Mouse (Mus musculus): Measurements from ENCODE around the gene Slc25a11. TPM values are rescaled to one million over a fixed set of nuclear protein-coding genes. Genes with fewer than 3 reads are reported as not detected.

The Slc25a11 gene
- total RNA-seq, 2 experiments from 2014 or later, result 113 to 125 TPM

DNA sequence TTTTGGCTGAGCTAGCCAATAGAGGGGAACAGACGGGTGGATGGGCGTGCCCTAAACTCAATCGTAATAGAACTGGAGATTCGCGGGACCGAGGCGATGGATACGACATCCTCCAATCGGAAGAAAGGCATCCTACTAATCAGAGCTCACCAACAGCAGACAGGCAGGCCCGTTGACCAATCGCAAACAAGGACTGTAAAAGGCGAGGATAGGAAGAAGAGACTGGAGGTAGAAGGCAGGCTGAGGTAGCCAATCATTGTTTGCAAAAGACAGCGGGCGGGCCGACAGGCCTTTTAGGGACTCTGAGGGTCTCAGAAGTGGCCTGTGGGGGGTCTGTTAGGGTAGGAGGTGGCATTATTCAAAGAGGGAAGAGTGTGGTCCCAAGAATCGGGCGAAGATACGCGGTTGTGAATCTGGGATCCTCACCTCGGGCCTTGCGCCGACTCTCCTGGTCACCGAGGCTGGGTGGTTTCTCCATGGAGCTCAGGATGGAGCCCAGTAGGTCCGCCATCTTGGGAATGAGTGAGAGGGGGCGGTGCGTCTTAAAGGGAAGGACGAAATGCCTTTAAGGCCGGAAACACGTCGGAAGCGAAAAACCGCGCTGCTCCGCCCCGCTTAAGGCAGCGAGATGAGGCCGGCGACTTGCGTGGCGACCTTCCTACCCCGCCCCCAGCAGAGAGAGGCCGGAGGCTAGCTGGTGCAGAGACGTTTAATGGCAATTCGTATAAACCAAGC is 21.7 kb upstream of the Slc25a11 start, which contains the start of gene Spag7:
Gene Spag7, minus strand, starts transcription at position 646 of the 735 bp plus-strand sequence.
- peak; percentile 96 to 98 for DNase-seq (ENCODE audit: low spot score in 2 of 2)
- intact Hi-C loops (cut with DNase I), result loop anchor here (1.0 to 2.0 kb wide), 2 partner anchors 14 to 18 kb away; partner anchors contain the start of gene Pfn1

DNA sequence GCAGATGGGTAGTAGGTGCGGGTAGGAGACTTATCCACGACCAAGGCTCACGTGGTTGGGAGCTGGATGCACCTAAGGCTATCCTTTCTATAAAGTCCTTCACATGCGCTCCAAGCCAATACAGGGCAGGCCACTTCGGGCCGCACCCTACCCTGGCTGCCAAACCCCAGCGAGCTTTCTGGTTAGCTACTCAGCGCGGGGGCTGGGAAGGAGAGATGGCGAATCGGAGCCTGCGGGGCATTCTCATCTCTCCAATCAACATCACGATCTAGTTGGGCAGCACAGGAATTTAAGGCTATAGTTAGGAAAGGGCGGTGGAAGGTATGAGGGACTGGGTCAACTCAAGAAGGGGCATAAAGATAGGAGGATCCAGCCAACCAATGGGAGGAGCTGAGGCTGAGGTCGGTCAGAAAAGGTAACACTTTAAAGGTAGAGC is 21.1 kb upstream of the Slc25a11 start:
- peak in 1 of 2 experiments; percentile 85 for DNase-seq (ENCODE audit: low spot score in 2 of 2)
- intact Hi-C loops (cut with DNase I), result loop anchor here (2.0 kb wide), 1 partner anchor 14 kb away; the partner anchor contains the start of gene Pfn1

DNA sequence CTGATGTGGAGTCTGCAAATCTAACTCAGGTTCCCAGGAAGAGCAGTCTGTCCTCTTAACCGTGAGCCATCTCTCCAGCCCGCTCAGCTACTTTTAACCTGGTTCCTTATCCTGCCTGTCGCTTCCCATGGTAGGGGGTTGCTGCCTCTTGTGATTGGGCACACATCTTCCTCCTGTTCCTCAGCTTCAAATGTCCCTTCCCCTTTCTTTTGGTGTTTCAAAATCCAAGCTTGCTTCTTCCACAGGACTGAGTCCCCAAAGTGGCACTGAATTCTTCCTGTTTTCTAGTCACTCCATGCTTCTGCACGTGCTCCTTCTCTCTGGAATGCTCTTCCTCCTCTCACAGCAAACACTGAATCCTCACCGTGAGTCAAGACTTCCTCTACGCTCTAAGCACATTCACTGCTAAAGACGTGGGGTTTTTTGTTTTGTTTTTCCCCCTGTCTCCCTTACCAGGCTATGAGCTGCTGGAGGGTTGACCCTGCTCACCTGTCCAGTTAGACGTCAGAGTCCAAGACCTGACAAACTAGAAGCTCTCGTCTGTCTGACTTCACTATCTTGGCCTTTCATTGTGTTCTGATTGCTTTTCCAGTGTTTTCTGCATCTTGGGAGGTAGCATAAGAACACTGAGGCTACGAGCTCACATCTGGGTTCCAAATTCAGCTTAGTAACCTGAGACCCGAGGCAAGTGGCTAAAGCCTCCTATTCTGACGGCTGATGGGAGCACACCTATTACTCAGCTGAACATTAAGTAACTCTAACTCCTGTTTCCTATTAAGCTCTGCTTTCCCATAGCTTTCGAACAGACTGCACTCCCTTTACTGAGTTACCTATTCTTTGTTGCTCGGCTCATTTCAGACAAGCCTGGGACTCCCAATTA is 20.2 kb upstream of the Slc25a11 start:
- no peak for DNase-seq (ENCODE audit: low spot score in 2 of 2)
- intact Hi-C loops (cut with DNase I), result loop anchor here (2.0 kb wide), 1 partner anchor 13 kb away; the partner anchor contains the start of gene Pfn1

DNA sequence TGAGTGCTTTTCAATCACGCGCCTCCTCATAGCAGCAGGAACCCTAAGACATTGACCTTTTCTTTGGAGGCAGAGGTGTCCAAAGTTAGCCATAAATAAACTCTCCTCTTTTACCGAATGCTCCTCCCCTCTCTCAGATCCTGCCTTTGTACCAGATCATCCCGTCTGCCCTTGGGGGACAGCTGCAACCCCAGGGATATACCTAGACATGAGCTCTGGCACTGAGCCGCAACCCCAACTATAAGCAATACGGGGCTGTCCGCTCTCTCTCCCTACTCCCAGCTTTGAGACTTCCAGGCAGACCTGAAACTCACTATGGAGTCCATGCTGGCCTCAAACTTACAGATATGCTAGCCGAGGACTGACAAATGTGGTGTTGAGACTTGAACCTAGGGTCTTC is 19.4 kb upstream of the Slc25a11 start:
- intact Hi-C loops (cut with DNase I), result no loop called here
- no peak for DNase-seq (ENCODE audit: low spot score in 2 of 2)

DNA sequence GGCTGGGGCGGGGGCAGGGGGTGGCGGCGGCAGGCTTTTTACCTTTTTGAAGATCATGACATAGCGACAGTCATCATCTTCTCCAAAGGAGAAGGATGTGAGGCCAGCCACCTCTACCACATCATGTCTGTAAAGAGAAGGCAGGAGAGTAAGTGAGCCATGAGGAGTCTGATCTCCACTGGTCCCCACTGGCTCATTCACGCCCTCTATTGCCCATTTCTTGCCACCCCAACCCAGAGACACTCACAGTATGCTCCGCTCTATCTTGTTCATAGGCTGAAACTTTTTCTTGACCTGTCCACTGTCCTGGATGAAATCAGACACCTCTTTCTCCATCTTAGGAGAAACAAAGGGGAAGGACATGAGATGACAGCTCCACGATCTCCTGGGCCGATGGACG is 17.5 kb upstream of the Slc25a11 start:
- DNase-seq (ENCODE audit: low spot score in 2 of 2), result no peak
- intact Hi-C loops (cut with DNase I), result no loop called here

DNA sequence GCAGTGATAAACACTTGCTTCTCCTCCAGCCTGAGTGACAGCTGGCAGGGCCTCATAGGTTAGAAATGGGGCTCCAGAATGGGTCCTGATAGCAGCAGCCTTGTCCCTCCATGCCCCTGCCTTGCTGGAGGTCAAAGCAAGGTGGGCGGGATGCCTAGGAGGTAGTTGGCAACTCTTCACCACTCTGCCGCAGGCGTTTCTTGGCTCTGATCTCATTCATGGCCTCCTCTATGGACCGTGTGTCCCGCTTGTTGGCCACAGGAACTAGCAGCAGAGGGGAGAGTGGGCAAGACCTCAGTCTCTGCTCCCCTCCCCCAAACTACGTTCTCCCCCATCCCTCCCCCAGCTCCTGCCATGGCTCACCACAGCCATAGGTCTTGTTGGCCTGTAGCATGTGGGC is 16.7 kb upstream of the Slc25a11 start:
- no peak for DNase-seq (ENCODE audit: low spot score in 2 of 2)
- intact Hi-C loops (cut with DNase I), result no loop called here

DNA sequence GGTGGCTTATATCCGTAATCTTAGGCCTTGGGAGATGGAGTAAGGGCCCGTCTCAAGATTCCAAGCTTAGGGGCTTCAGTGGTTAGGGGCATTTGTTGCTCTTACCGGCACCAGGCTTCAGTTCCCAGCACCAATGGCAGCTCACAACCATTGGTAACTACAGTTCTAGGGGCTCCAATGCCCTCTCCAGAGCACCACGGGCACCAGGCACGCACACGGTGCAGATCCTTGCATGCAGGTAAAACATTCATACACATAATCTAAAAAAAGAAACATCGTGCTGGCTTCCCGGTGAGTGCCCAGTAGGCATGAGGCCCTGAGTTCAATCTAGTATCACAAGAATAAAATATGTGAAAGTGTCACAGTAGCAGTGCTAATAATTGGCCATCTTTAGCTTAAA is 15.8 kb upstream of the Slc25a11 start:
- intact Hi-C loops (cut with DNase I), result no loop called here

DNA sequence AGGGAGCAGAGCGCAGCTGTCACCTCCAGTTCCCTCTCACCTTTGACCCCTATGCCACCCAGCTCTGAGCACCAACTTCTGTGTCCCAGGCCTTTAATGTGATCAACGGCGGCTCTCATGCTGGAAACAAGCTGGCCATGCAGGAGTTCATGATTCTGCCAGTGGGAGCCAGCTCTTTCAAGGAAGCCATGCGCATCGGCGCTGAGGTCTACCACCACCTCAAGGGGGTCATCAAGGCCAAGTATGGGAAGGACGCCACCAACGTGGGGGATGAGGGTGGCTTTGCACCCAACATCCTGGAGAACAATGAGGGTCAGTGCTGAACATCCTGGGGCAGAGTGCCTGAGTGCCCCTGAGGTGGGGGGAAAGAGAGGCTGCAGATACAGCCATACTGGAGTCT is 13.3 kb upstream of the Slc25a11 start:
- DNase-seq (ENCODE audit: low spot score in 2 of 2), result no peak
- intact Hi-C loops (cut with DNase I), result no loop called here

More for the DNA sequence above, 15.8 kb upstream of the Slc25a11 start:
- DNase-seq (ENCODE audit: low spot score in 2 of 2), result no peak

DNA sequence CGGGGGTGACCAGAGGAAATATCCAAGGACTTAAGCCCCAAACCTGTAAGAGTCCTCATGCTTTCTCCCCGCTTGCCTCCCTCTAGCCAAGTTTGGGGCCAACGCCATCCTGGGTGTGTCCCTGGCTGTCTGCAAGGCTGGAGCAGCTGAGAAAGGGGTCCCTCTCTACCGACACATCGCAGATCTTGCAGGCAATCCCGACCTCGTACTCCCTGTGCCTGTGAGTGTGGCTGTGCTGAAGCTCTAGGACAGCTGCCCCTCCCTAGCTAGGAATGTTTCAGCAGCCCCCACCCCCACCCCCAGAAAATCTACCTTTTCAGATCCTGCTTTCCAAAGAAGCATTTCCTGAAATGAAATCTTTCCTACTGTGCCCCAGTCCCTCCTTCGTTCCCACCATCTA is 11.7 kb upstream of the Slc25a11 start:
- intact Hi-C loops (cut with DNase I), result no loop called here
- no peak for DNase-seq (ENCODE audit: low spot score in 2 of 2)

DNA sequence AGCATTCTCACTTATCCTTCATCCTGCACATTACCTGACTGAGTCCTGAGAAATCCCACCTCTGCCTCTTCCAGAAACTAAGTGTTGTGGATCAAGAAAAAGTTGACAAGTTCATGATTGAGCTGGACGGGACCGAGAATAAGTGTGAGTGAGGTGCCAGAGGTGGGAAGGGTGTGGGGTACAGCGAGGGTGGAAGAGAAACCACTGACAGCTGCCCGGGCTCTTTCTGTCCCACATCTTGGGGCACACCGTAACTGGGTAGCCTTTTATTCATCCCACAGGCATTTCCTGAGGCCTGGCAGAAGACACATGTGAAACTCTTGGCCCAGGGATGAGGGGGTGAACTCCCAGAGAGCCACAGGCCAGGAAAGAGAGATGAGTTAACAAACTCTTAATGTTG is 11.2 kb upstream of the Slc25a11 start:
- DNase-seq (ENCODE audit: low spot score in 2 of 2), result no peak
- intact Hi-C loops (cut with DNase I), result no loop called here

DNA sequence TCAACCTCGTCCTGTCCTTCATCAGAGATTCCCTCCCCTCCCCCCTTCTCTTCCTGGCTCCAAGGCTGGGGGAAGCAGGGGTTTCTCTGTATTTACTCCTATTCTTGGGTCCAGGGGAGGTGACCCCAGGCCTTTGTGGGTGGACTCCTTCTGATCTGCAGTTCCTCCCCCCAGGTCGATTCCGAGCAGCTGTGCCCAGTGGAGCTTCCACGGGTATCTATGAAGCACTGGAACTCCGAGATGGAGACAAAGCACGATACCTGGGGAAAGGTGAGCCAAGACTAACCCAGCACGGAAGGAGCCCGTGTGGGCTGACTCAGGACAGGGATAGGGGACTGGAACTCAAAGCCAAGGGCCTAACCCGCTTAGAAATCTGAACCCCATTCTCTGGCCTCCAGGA is 10.7 kb upstream of the Slc25a11 start:
- intact Hi-C loops (cut with DNase I), result no loop called here

DNA sequence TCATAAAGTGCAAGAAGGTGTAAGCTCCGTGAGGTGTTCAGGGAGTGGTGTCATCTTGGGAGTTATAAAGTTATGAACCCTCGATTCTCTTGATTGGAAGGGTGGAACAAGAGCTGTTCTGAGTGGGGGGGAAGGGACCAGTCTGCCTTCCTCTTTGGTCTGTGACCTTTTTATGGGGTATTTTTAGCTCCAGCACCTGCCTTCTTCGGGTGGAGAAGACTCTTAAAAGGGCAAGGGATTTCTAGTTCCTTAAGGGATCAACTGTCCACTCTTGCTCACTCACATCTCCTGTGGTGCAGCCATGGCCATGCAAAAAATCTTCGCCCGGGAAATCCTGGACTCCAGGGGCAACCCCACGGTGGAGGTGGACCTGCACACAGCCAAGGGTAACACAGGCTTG is 10.3 kb upstream of the Slc25a11 start:
- no peak for DNase-seq (ENCODE audit: low spot score in 2 of 2)
- intact Hi-C loops (cut with DNase I), result no loop called here

More for the DNA sequence above, 10.7 kb upstream of the Slc25a11 start:
- DNase-seq (ENCODE audit: low spot score in 2 of 2), result no peak

DNA sequence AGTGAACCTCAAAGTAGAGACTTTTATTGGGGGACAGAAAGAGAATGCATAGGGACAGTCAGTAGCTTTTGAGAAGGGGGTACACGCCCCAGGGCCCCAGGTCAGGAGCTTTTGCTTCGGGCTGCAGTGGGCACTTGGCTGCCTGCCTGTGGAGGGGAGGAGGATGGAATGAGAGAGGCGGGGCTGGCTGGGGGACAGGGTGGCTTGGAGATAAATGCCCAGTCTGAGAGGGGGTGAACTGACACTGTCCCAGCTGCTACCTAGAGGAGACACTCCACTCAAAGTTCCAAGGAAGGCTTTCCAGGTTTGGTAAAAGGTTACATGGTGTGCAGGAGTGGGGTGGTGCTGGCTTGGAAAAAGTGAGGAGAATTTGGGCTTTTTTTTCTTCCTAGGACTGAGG is 9.7 kb upstream of the Slc25a11 start, which contains the start of gene Eno3:
Gene Eno3, plus strand, starts transcription at position 239 of the 400 bp plus-strand sequence.
- DNase-seq (ENCODE audit: low spot score in 2 of 2), result no peak

DNA sequence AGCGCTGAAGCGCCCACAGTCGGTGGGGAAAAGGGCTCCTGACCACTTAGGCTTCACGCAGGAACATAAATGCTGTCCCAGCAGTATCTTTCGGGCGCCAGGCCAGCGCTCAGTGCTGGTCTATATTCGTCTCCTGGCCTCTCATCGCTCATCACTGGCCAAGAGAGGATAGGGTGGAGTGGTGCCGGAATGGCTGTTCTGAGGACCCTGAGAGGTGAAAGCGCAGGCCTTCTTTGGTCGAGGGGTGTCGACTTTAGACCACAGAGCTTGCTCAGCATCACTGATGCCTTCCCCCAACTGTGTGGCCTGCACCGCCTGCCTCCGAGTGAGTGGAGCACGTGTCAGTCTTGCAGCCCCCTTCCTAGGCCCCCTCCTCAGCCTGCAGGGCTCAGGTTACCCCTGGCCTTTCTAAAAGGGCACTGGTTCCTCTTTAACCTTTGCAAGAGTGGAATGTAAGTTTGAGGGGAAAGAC is 9.2 kb upstream of the Slc25a11 start:
- no peak for DNase-seq (ENCODE audit: low spot score in 2 of 2)
- intact Hi-C loops (cut with DNase I), result no loop called here

More for the DNA sequence above, 9.7 kb upstream of the Slc25a11 start, which contains the start of gene Eno3:
- intact Hi-C loops (cut with DNase I), result no loop called here

DNA sequence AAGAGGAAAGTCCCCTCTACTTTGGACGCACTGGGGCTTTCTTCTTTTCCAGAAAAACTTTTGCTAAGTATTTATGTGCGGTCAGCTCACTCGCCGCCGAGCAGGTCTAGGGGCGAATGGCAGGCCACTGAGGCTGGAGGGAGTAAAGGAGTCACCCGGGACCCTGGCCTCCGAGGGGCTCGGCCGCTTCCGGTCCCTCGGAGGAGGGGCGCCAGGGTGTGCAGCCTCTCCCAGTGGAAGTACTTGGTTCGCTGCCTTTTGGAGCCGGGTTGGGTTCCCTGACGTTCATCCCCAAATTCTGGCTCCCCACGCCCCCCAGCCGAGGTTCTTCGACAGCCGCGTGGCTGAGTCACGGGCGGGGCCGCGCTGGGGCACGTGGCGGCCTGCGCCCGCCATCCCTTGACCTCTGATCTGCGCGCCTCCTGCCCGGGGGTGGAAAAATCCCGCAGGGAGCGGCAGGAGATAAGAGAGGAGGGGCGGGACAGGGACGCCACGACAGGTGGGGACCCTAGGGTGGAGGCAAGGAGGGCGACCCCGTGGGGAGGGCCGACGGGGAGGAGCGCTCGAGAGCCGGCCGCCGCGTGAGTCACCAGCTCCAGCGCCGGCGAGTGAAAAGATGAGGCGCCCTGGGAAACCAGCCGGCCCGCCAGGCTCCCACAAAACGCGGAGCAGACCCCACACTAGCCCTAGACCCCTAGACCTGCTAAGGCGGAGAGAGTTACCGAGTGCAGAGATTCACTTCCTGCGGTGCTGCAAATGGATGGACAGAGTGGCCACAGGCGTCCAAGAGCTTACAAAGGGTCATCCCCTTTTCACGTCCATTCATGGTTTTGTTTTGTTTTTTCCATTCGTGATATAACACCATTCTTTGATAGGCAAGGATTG is 8.5 kb upstream of the Slc25a11 start:
- no peak for DNase-seq (ENCODE audit: low spot score in 2 of 2)
- intact Hi-C loops (cut with DNase I), result loop anchor here (2.0 kb wide), 1 partner anchor 13 kb away; the partner anchor contains the start of gene Spag7

DNA sequence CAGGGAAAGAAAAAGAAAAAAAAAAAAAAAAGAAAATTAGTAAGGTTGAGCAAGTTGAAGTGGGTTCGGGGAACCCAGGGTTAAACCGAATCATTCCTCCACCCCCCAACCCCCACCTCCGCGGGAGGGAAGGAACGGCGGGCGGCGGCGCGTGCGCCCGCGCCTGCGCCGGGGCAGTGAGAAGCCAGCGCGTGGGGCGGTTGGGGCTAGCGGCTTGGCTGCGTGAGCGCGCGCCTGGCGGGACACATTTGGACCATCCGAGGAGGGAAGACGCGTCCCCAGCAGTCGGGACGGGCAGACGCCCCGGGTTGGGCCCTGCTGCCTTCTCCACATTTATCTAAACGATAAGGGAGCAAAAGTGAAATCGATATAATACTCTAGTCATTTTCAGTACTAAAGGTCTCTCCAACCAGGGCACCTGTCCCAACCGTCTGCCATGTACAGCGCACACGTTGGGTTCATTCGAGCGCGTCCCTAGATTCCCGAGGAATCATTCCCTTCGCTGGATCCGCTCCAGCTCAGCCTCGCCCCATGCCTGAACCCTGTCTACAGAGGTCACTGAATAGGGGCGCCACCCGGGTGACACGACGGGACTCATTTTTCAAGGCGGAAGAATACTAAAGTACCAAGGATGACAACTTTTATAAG is 7.8 kb upstream of the Slc25a11 start:
- intact Hi-C loops (cut with DNase I), result loop anchor here (2.0 kb wide), 1 partner anchor 14 kb away; the partner anchor contains the start of gene Spag7
- DNase-seq (ENCODE audit: low spot score in 2 of 2), result peak; percentile 75 to 82

DNA sequence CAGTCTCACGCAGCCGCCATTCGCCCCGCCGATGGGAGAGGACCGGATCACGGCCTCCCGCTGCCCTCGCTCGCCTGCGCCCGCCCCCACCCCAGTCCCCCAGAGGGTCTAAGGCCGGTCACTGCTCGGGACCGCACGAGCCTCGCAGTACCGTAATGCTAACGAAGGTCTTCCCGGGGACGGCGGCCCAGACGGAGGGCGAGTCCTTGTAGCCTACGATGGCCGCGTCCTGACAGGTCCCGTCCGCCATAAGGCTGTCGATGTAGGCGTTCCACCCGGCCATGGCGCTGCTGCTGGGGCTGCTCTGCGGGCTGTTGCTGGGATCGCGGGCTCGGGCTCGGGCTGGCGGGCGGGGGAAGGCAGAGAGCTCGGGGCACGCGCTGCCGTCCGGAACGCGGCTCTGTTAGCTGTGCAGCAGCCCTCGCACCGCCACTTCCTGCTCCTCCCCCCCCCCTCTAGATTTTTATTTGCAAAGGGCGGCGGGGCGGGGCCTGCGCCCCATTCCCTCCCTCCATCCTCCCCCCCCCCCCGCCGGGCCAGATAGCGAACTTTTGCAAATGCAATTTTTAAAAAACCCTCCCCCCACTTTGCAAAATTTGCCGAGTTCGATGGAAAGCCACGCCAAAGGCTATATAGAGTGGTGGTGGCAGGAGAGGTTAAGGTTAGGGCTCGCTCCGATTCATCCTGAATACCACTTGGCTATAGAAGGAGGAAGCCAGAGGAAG is 7.1 kb upstream of the Slc25a11 start, which contains the start of gene Pfn1:
Gene Pfn1, minus strand, starts transcription at position 447 of the 725 bp plus-strand sequence.
- DNase-seq (ENCODE audit: low spot score in 2 of 2), result peak; percentile 64 to 73
- intact Hi-C loops (cut with DNase I), result loop anchor here (2.0 kb wide), 1 partner anchor 14 kb away; the partner anchor contains the start of gene Spag7
